ENCODE assay signal across 7 mouse cellular contexts in the genomic region with DNA sequence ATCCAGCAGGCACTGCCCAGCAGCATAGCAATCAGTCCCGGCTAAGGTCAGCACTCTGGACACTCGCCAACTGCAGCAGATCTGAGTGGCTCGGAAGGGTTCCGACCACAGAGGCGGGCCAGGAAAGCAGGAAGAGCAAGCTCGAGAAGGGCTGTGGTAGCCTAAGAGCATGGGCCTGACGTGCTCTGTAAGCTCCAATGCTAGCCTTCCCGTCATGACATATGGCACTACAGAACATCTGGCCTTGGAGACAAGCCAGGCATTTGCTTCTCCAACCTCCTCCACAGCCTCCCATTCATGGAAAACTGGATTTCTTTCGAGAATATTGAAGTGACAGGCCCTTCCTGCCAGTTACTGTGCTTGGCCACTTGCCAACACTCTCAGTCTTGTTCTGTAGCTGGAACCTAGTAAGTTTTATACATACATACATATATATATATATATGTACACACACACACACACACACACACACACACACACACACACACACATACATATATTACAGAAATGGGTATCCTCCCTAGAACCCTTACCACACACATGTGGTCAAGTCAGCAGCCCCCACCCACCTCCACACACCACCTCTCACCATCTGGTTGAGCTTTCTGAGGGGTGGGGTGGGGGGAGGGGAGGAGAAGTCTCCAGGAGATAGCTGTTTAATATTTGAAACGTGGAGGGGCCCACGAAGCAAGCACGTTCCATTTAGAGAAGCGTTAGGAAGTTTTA.
A peak's percentile ranks its signal among the peaks of the same experiment; 100 is the strongest.
DNase-seq lines count a peak whose midpoint lies in the region; ATAC-seq and TF ChIP-seq lines count a peak whose summit lies in the region.

No protein-coding gene starts in this region.

- no peak overlapping the region for H3K4me3 ChIP-seq in bone marrow, adult 2 months (replicated peaks; ENCODE audit: control insufficient read depth, low read depth, low read length)
- H3K4me3 ChIP-seq in intestine, embryonic 16.5 days (ENCODE audit: low read length): no peak overlapping the region
- no peak overlapping the region for H3K4me3 ChIP-seq in midbrain, embryonic 14.5 days (replicated peaks; ENCODE audit: low read depth, low read length)

- no peak for TF ChIP-seq POLR2A in bone marrow, adult 2 months (IDR thresholded peaks at IDR 0.05; ENCODE audit: borderline replicate concordance, control insufficient read depth, low read depth, low read length)

- no peaks in the 10 kb centered on the region for H3K9me3 ChIP-seq in intestine, embryonic 16.5 days (ENCODE audit: control insufficient read depth, low read length)
- H3K9me3 ChIP-seq in midbrain, embryonic 14.5 days (ENCODE audit: control insufficient read depth, low read length): no peaks in the 10 kb centered on the region

- H3K4me2 ChIP-seq in intestine, embryonic 16.5 days (ENCODE audit: low read depth, low read length): no peak overlapping the region
- H3K4me2 ChIP-seq in midbrain, embryonic 14.5 days (ENCODE audit: low read length): no peak overlapping the region

- TF ChIP-seq CTCF in bone marrow, adult 2 months (IDR thresholded peaks at IDR 0.05; ENCODE audit: control insufficient read depth, insufficient read depth, low read length): no peak

- WGBS in bone marrow, adult 2 months: 22% methylated on average over 13 of the region's 13 CpGs
- 27% methylated on average over 13 of the region's 13 CpGs for WGBS in intestine, embryonic 16.5 days
- 59% methylated on average over 13 of the region's 13 CpGs for WGBS in midbrain, embryonic 14.5 days

- peak; percentile 36 to 47 for DNase-seq in cerebellum, postnatal 36 days
- DNase-seq in heart, adult 18-20 months: peak; percentile 78 to 88
- DNase-seq in left cerebral cortex, postnatal 25 days (ENCODE audit: low spot score in 2 of 2): peak; percentile 68 to 87
- DNase-seq in midbrain, embryonic 14.5 days: peak; percentile 72
- DNase-seq in B cell, adult 2 months: no peak

- intact Hi-C loops in left cerebral cortex, postnatal 25 days (cut with DNase I): no loop called here

- peak; percentile 86 for ATAC-seq in intestine, embryonic 16.5 days
- ATAC-seq in midbrain, embryonic 14.5 days (ENCODE audit: low FRiP score, low TSS enrichment): no peak

- no peaks in the 10 kb centered on the region for H3K36me3 ChIP-seq in intestine, embryonic 16.5 days (ENCODE audit: control insufficient read depth, insufficient read depth, low read length)
- H3K36me3 ChIP-seq in midbrain, embryonic 14.5 days (ENCODE audit: control insufficient read depth, insufficient read depth, low read length): no peaks in the 10 kb centered on the region

- H3K27me3 ChIP-seq in intestine, embryonic 16.5 days (replicated peaks; ENCODE audit: control insufficient read depth, insufficient read depth, low read length): no peaks in the 10 kb centered on the region
- H3K27me3 ChIP-seq in midbrain, embryonic 14.5 days (ENCODE audit: control insufficient read depth, insufficient read depth, low read length): no peaks in the 10 kb centered on the region

- H3K4me1 ChIP-seq in bone marrow, adult 2 months (ENCODE audit: control insufficient read depth, insufficient read depth, low read length): peaks cover 7% of the 10 kb centered on the region
- peaks cover 21% of the 10 kb centered on the region for H3K4me1 ChIP-seq in intestine, embryonic 16.5 days (ENCODE audit: control insufficient read depth, insufficient read depth, low read length)
- H3K4me1 ChIP-seq in midbrain, embryonic 14.5 days (ENCODE audit: control insufficient read depth, insufficient read depth, low read length): peaks cover 23% of the 10 kb centered on the region

- H3K27ac ChIP-seq in bone marrow, adult 2 months (ENCODE audit: control insufficient read depth, insufficient read depth, low read depth, low read length, poor library complexity): peak overlapping the region; percentile 48; the same call in 1 of the 2 replicates
- H3K27ac ChIP-seq in intestine, embryonic 16.5 days (ENCODE audit: low read length): peak overlapping the region; percentile 80
- peak overlapping the region; percentile 46 for H3K27ac ChIP-seq in midbrain, embryonic 14.5 days (replicated peaks; ENCODE audit: low read depth, low read length)

- no peak overlapping the region for H3K9ac ChIP-seq in intestine, embryonic 16.5 days (ENCODE audit: low read depth, low read length)
- H3K9ac ChIP-seq in midbrain, embryonic 14.5 days (replicated peaks; ENCODE audit: low read length): no peak overlapping the region

Comparison
In these comparisons a context has a peak if more than half of its experiments do, and no peak if none do; other contexts are left out.
1. DNase-seq: peak in cerebellum, postnatal 36 days (2 of 2), heart, adult 18-20 months (2 of 2), left cerebral cortex, postnatal 25 days (2 of 2) and midbrain, embryonic 14.5 days (single experiment); none in B cell, adult 2 months (0 of 2).
2. Peak in every context shown above with its lines, with median percentiles within 50 percentile points of each other: H3K27ac ChIP-seq.